Mouse (Mus musculus) hindbrain, embryonic 15.5 days (tissue): Measurements from ENCODE around the gene Cenps. TPM values are rescaled to one million over a fixed set of nuclear protein-coding genes. Genes with fewer than 3 reads are reported as not detected.

Experiments
- ATAC-seq: fragments of 200-750 bp; cut with Nextera tagmentation; 2 replicates; pipeline ENCODE4 v1.8.0; 2017; ENCODE audit warnings: low read depth, moderate number of reproducible peaks, moderate TSS enrichment; ENCODE audit not compliant: low FRiP score
- H3K27ac ChIP-seq: fragments of 300-500 bp; sonication (generic); replicated peaks from 2 replicates; pipeline ENCODE4 v1.5.1; 2015; ENCODE audit warnings: mild to moderate bottlenecking, inconsistent platforms
- H3K27me3 ChIP-seq: fragments of 300-500 bp; sonication (generic); 2 replicates; pipeline ENCODE4 v1.6.1; 2015; ENCODE audit warnings: control low read depth, inconsistent platforms
- H3K36me3 ChIP-seq: fragments of 300-500 bp; sonication (generic); 2 replicates; pipeline ENCODE4 v1.6.1; 2015; ENCODE audit warnings: control low read depth, inconsistent platforms
- H3K4me1 ChIP-seq: fragments of 300-500 bp; sonication (generic); replicated peaks from 2 replicates; pipeline ENCODE4 v1.6.1; 2015; ENCODE audit warnings: control low read depth, inconsistent platforms
- H3K4me2 ChIP-seq: fragments of 300-500 bp; sonication (generic); 2 replicates; pipeline ENCODE4 v1.6.1; 2015; ENCODE audit warnings: moderate library complexity, mild to moderate bottlenecking, inconsistent platforms
- H3K4me3 ChIP-seq: fragments of 300-500 bp; sonication (generic); 2 replicates; pipeline ENCODE4 v1.5.1; 2015; ENCODE audit warnings: mild to moderate bottlenecking, inconsistent platforms
- H3K9ac ChIP-seq: fragments of 300-500 bp; sonication (generic); 2 replicates; pipeline ENCODE4 v1.6.1; 2015; ENCODE audit warnings: inconsistent platforms
- H3K9me3 ChIP-seq: fragments of 300-500 bp; sonication (generic); 2 replicates; pipeline ENCODE4 v1.6.1; 2016; ENCODE audit warnings: control low read depth, inconsistent platforms
- WGBS: fragments of 180-500 bp; shearing (Covaris S2); methylation state at CpG from one replicate; pipeline ENCODE4 v1.1.7; 2015; 5-methylcytosine and 5-hydroxymethylcytosine counted together
- polyA plus RNA-seq: library from polyadenylated mRNA; unstranded; fragments of >200 nt; fragmentation: Nextera tagmentation; extraction: Ambion mirVana; gene quantifications from 2 replicates; pipeline ENCODE4 v1.2.1, GENCODE M21; 2015

The Cenps gene
- polyA plus RNA-seq, 1 experiment from 2014 or later, result 18.8 TPM

DNA sequence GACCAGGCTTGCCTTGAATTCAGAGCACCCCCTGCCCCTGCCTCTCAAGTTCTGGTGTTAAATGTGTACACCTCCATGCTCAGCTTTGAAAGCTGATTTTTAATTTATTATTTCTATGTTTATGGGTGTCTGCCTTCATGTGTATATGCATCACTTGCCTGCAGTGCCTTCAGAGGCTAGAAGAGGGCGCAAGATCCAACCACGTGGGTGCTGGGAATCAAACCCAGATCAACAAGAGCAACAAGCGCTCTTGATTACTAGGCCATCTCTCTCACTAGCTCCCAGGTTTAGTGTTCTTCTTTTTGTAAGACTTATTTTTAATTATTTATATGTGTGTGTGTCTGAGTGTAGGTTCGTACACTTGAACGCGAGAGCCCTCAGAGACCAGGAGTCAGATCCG lies 17.4 kb upstream of the Cenps start:
- Histone ChIP-seq H3K9ac (no peak overlapping the region), H3K27me3 (no peaks in the 10 kb centered on the region), H3K27ac (no peak overlapping the region), H3K9me3 (no peaks in the 10 kb centered on the region), H3K36me3 (peaks cover 93% of the 10 kb centered on the region), H3K4me3 (no peak overlapping the region), H3K4me1 (no peaks in the 10 kb centered on the region), H3K4me2 (no peak overlapping the region)
- no peak for ATAC-seq
- 97% methylated on average over 7 of the region's 7 CpGs for WGBS

DNA sequence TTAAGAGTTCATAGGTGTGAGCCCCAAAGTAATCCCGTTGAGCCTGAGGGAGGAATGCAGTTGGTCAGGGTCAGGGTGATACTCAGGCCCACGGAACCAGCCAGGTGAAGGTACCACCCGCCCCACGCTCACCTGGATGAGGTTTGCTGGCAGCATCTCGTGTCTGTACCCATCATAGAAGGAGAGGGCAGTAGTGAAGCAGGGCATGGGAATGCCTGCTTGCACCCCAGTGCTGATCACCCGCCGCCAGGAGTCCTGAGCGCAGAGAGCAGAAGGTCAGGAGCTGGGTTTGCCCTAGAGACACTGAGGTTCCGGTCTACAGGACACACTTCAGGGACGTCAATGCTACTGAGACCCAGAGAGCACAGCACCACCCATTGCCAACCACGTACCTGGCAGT lies 13.3 kb upstream of the Cenps start:
- Histone ChIP-seq H3K4me1 (no peaks in the 10 kb centered on the region), H3K27ac (no peak overlapping the region), H3K4me3 (no peak overlapping the region), H3K4me2 (no peak overlapping the region), H3K9me3 (no peaks in the 10 kb centered on the region), H3K9ac (no peak overlapping the region), H3K27me3 (no peaks in the 10 kb centered on the region), H3K36me3 (peaks cover 56% of the 10 kb centered on the region)
- WGBS, result 93% methylated on average over 11 of the region's 11 CpGs
- no peak for ATAC-seq

DNA sequence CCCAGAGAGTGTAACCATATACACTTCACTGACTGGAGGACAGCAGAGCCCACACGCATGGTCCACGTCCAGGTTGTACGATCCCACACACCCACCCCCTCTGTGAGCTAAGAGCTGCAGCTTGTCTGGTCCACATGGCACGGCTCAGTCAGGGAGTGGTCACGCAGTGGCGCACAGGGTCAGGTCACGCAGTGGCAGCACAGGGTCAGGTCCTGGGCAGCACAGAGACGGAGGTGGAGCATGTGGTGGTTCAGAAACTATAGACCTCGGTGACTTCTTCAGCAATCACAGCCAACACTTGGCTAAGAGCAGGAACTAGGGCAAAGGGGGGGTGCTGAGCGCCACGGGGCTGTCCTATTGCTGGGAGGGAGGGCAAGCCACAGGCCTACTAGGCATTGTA lies 12.8 kb upstream of the Cenps start:
- Histone ChIP-seq H3K4me2 (no peak overlapping the region), H3K9me3 (no peaks in the 10 kb centered on the region), H3K9ac (no peak overlapping the region), H3K4me3 (no peak overlapping the region), H3K27ac (no peak overlapping the region), H3K27me3 (no peaks in the 10 kb centered on the region), H3K4me1 (no peaks in the 10 kb centered on the region), H3K36me3 (peaks cover 51% of the 10 kb centered on the region)
- 82% methylated on average over 11 of the region's 11 CpGs for WGBS
- no peak for ATAC-seq

DNA sequence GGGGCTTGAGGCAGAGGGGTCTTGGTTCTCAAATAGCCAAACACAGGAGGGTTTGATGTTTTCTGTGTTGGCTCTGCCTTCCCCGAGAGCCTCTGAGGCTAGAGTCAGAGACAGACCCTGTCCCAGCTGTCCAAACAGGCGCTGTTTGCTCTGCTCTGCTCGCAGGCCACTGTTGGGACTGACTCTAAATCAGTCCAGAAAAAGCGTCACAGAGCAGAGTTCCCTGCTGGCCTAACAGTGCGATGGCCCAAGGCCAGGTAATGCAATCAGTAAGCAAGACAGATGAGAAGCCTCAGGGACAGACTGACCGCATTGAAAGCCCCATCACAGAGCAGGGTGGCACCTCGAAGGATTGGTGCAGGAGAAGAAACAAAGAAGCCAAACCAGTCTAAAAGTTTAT lies 12.2 kb upstream of the Cenps start:
- Histone ChIP-seq H3K27ac (no peak overlapping the region), H3K36me3 (peaks cover 44% of the 10 kb centered on the region)

DNA sequence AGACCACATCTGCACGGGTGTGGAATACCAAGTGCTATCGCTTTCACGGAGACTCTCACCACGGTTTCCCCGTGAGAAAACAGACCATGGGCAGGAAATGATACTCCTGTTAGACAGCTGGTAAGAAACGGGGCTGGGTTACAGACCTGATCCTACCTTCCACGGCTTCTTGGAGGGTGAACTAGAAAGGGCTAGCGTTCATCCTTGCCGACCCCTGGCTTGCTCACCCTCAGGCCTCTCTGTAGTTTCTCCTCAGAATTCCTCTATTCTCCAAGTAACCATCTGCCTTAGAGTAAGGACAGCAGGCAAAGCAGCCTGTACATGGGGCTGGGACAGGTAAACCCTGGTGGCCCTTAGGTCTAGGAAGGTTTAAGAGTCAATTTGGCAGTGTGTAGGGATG lies 11.8 kb upstream of the Cenps start:
- Histone ChIP-seq H3K9me3 (no peaks in the 10 kb centered on the region), H3K9ac (no peak overlapping the region), H3K4me2 (no peak overlapping the region), H3K27ac (no peak overlapping the region), H3K4me1 (no peaks in the 10 kb centered on the region), H3K36me3 (peaks cover 40% of the 10 kb centered on the region), H3K27me3 (no peaks in the 10 kb centered on the region), H3K4me3 (no peak overlapping the region)
- ATAC-seq, result no peak
- WGBS, result 90% methylated on average over 9 of the region's 9 CpGs

More for the DNA sequence above, 12.2 kb upstream of the Cenps start:
- no peak for ATAC-seq
- no peak overlapping the region for H3K4me2 ChIP-seq
- no peak overlapping the region for H3K9ac ChIP-seq
- H3K9me3 ChIP-seq, result no peaks in the 10 kb centered on the region
- H3K27me3 ChIP-seq, result no peaks in the 10 kb centered on the region
- no peak overlapping the region for H3K4me3 ChIP-seq
- no peaks in the 10 kb centered on the region for H3K4me1 ChIP-seq
- 83% methylated on average over 7 of the region's 7 CpGs for WGBS

DNA sequence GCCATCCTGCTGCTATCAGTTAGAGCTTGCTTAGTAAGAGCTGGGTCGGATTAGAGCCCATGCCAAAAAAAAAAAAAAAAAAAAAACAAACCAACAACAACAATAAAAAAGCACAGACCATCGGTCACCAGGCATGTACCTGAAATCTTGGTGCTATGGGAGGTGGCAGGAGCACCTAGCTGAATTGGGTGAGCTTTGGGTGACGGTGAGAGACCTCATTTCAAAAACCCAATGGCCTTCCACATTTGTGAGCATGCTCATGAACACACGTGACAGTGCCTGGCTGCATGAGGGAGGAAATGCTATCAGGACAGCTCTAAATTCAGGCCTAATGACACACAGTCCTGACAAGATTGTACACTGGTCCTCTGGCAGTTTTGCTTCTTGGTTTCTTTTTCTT lies 10.7 kb upstream of the Cenps start:
- ATAC-seq, result no peak
- Histone ChIP-seq H3K36me3 (peaks cover 29% of the 10 kb centered on the region), H3K27ac (no peak overlapping the region), H3K4me3 (no peak overlapping the region), H3K27me3 (no peaks in the 10 kb centered on the region), H3K4me2 (no peak overlapping the region), H3K4me1 (no peaks in the 10 kb centered on the region), H3K9me3 (no peaks in the 10 kb centered on the region), H3K9ac (no peak overlapping the region)
- WGBS, result 84% methylated on average over 4 of the region's 4 CpGs

DNA sequence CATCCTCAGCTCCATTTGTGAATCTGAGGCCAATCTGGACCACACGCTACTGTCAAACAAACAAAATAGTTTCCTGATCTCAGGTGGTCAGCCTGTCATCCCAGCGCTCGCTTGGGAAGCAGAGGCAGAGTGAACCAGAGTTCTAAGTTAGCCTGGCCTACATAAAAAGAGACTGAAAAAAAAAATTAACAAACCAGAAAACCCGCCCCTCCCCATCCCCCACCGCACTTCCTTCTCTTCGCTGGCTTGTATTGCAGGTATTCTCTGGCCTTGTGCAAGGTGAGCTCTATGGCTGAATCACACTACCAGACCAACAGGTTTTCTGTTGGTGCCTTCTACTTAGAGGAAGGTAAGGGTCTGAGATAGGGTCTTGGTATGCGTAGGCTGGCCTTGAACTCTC lies 10.1 kb upstream of the Cenps start:
- Histone ChIP-seq H3K9ac (no peak overlapping the region), H3K9me3 (no peaks in the 10 kb centered on the region), H3K27ac (no peak overlapping the region), H3K4me1 (no peaks in the 10 kb centered on the region), H3K4me2 (no peak overlapping the region), H3K4me3 (no peak overlapping the region), H3K27me3 (no peaks in the 10 kb centered on the region), H3K36me3 (peaks cover 24% of the 10 kb centered on the region)
- 89% methylated on average over 7 of the region's 7 CpGs for WGBS
- no peak for ATAC-seq

DNA sequence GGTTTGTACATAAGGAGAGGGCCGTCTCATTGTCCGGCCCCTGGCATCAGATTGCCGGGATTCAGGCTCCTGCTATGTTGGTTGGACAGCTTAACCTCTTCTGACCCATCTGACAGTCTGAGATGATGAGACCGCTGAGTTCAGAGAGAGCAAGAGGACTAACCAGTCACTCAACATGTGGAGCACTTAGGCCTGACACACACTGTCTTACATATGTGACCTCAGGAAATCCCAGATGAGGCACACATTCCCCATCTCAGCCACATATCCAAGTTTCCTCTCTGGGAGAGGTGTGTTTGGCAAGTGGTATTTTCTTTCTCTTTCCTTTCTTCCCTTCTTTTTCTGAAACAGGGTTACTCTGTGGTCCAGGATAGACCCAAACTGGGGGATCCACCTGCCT lies 7.7 kb upstream of the Cenps start:
- no peaks in the 10 kb centered on the region for H3K4me1 ChIP-seq
- H3K4me2 ChIP-seq, result no peak overlapping the region
- H3K4me3 ChIP-seq, result no peak overlapping the region
- no peaks in the 10 kb centered on the region for H3K27me3 ChIP-seq
- 85% methylated on average over 4 of the region's 4 CpGs for WGBS
- no peak overlapping the region for H3K27ac ChIP-seq
- H3K9me3 ChIP-seq, result no peaks in the 10 kb centered on the region
- H3K9ac ChIP-seq, result no peak overlapping the region
- H3K36me3 ChIP-seq, result peaks cover 3% of the 10 kb centered on the region; the same call in 1 of the 2 replicates
- ATAC-seq, result no peak

DNA sequence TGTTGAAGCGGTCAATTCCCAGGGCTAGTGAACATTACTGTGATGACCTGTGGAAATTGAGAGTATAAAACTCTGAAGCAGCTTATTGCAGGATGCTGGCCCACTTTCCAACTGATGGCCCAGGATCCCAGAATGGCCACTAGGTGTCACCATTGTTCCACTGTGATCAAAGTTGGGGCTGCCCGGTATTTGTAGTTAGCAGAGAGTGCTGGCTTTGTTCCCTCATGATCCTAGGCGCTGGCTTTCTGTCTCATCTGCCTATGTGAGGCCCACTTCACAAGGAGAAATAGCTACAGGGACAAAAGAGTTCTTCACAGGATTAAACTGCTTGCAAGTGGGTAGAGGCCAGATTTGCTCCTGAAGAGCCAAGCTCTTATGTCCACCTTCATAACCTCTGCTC lies 7.0 kb upstream of the Cenps start:
- H3K4me2 ChIP-seq, result no peak overlapping the region
- WGBS, result 4% methylated on average over 3 of the region's 3 CpGs
- H3K9me3 ChIP-seq, result no peaks in the 10 kb centered on the region
- no peaks in the 10 kb centered on the region for H3K36me3 ChIP-seq
- peak; percentile 88 for ATAC-seq
- no peak overlapping the region for H3K9ac ChIP-seq
- no peaks in the 10 kb centered on the region for H3K4me1 ChIP-seq
- H3K27me3 ChIP-seq, result no peaks in the 10 kb centered on the region
- peak overlapping the region; percentile 51; the same call in 1 of the 2 replicates for H3K27ac ChIP-seq
- no peak overlapping the region for H3K4me3 ChIP-seq

DNA sequence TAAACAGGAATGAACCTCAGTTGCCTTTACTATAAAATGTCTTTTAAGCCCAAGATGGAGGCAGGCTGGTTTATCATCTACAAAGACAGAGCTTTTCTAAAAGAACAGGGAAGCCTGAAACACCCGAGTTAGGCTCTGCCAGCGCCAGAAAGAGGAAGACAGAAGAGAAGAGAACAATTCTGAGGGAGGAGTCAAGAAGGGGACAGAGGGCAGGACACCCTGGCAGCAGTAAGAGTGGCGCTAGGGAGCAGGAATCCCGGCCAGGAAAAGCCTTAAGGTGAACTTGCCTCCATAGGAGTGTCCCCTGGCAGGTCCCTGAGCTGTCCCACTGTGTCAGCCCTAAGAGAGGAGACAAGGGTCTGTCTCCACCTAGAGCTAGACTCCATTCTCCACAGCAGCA lies 6.2 kb upstream of the Cenps start:
- no peaks in the 10 kb centered on the region for H3K9me3 ChIP-seq
- ATAC-seq, result no peak
- 29% methylated on average over 4 of the region's 4 CpGs for WGBS

DNA sequence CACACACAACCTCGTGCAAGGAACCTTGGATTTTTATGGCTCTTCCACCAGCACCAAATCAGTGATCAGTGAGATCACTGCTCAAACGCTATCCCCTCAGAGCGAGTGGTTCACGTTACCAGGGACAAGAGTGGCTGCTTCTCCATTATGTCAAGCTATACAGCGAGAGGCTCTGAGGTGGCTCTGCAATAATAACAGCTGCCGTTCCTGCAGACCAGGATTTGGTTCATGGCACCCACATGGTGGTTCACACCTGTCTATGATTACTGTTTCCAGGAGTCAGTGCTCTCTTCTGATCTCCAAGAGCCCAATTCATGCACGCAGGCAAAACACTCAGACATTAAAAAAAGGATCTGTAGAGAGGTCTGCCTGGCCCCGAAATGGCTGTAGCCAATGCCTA lies 1.1 kb upstream of the Cenps start:
- Histone ChIP-seq H3K27ac (no peak overlapping the region), H3K4me1 (peaks cover 9% of the 10 kb centered on the region), H3K9ac (no peak overlapping the region), H3K27me3 (no peaks in the 10 kb centered on the region), H3K9me3 (no peaks in the 10 kb centered on the region), H3K4me2 (no peak overlapping the region), H3K36me3 (no peaks in the 10 kb centered on the region), H3K4me3 (no peak overlapping the region)
- ATAC-seq, result no peak
- WGBS, result 88% methylated on average over 8 of the region's 8 CpGs

More for the DNA sequence above, 6.2 kb upstream of the Cenps start:
- Histone ChIP-seq H3K9ac (no peak overlapping the region), H3K36me3 (no peaks in the 10 kb centered on the region), H3K4me3 (no peak overlapping the region), H3K27ac (no peak overlapping the region), H3K4me2 (no peak overlapping the region), H3K27me3 (no peaks in the 10 kb centered on the region), H3K4me1 (no peaks in the 10 kb centered on the region)

DNA sequence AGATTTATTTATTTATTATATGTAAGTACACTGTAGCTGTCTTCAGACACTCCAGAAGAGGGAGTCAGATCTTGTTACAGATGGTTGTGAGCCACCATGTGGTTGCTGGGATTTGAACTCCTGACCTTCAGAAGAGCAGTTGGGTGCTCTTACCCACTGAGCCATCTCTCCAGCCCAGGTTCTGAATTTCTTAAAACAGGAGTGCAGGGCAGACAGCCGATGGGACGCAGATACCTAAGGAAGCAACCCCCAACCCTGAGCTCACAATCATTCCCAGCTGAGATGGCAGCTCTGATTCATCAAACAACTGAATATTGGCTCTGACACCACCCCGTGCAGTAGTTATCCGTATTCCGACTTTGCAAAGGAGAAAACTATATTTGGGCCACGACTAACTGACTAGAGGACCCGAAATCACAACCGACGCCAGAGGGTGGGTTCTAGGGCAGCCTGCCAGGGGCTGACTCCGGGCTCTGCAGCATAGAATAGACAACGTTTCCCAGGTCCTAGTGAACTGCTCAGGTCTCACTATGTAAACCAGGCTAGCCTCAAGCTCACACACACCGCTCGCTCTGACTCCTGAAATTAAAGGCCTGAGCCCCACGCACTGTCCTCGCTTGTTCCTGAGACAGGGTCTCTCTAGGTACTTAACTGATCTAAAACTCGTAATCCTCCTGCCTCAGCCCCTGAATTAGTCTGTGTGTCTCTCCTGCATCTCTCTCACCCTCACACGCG lies 1.1 kb downstream of the Cenps start:
- no peaks in the 10 kb centered on the region for H3K27me3 ChIP-seq
- H3K9ac ChIP-seq, result 0 out of 2 replicates have a peak overlapping the region, but pooled peaks have one; percentile 44
- peaks cover 9% of the 10 kb centered on the region for H3K4me1 ChIP-seq
- H3K4me2 ChIP-seq, result peak overlapping the region; percentile 72
- 67% methylated on average over 18 of the region's 18 CpGs for WGBS
- no peaks in the 10 kb centered on the region for H3K9me3 ChIP-seq
- no peaks in the 10 kb centered on the region for H3K36me3 ChIP-seq
- H3K4me3 ChIP-seq, result peak overlapping the region; percentile 71
- no peak for ATAC-seq
- H3K27ac ChIP-seq, result no peak overlapping the region

DNA sequence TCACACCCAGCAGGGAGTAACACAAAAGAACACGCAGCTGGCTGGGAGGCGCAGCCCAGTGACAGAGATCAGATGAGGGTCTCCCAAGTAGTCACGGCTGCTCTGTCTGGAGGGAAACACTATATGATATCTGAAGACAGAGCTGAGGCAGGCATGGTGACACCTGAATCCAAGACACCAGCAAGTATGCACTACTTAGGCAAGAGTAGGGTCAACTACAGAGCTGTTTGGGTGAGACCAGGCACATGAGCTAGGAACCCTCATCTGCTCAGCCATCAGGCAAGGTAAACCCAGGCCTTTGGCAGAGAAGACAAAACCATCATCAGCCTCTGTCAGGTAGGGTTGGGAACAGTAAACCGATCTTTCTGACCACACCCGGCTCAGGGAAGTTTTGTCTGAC lies 4.0 kb downstream of the Cenps start:
- no peak overlapping the region for H3K4me2 ChIP-seq
- H3K27ac ChIP-seq, result no peak overlapping the region
- H3K9me3 ChIP-seq, result no peaks in the 10 kb centered on the region
- no peak overlapping the region for H3K9ac ChIP-seq
- H3K4me1 ChIP-seq, result peaks cover 9% of the 10 kb centered on the region
- no peak for ATAC-seq
- no peak overlapping the region for H3K4me3 ChIP-seq
- H3K36me3 ChIP-seq, result no peaks in the 10 kb centered on the region
- H3K27me3 ChIP-seq, result no peaks in the 10 kb centered on the region
- WGBS, result 87% methylated on average over 5 of the region's 5 CpGs
